Mouse (Mus musculus) layer of hippocampus, postnatal 25 days (tissue): ENCODE measurements around the gene Sowahb. TPM values are rescaled to one million over a fixed set of nuclear protein-coding genes. Genes with fewer than 3 reads are reported as not detected.

ENCODE experiments used
- DNase-seq, 2 experiments: peaks; one replicate each; pipeline ENCODE4 v3.0.0; 2022; ENCODE audit warnings: mixed read lengths in 2 of 2, low spot score in 1 of 2; ENCODE audit errors: extremely low spot score in 1 of 2
- total RNA-seq, 2 experiments: library from RNA; stranded (reverse); gene quantifications; 2 replicates each; pipeline ENCODE4 v1.2.3; 2021

Gene Sowahb
- total RNA-seq, 2 experiments from 2014 or later: 1.4 to 2.1 TPM

- DNase-seq: no peak
These were observed 36.6 kb downstream of the Sowahb start for GRCm38 (mm10) chr5:93008256-93008655.

- no peak for DNase-seq
These were observed 38.9 kb downstream of the Sowahb start for GRCm38 (mm10) chr5:93005815-93006341.

GRCm38 (mm10) chr5:93005229-93005814 is 39.5 kb downstream of the Sowahb start:
- DNase-seq: no peak

- no peak for DNase-seq
These were observed 42.2 kb downstream of the Sowahb start for GRCm38 (mm10) chr5:93002615-93003014.

- no peak for DNase-seq
These were observed 43.8 kb downstream of the Sowahb start for GRCm38 (mm10) chr5:93000774-93001757.

GRCm38 (mm10) chr5:93000060-93000459 is 44.8 kb downstream of the Sowahb start:
- DNase-seq: no peak

GRCm38 (mm10) chr5:92998494-92999016 is 46.3 kb downstream of the Sowahb start:
- no peak for DNase-seq

- no peak for DNase-seq
These were observed 47.2 kb downstream of the Sowahb start for GRCm38 (mm10) chr5:92997428-92998120.

GRCm38 (mm10) chr5:92994861-92995260 is 50.0 kb downstream of the Sowahb start:
- no peak for DNase-seq

- DNase-seq: no peak
These were observed 50.5 kb downstream of the Sowahb start for GRCm38 (mm10) chr5:92994309-92994708.

GRCm38 (mm10) chr5:92992106-92992505 is 52.7 kb downstream of the Sowahb start:
- no peak for DNase-seq

Other genes with a start within 250 kb of the Sowahb start
- 100 to 1,000 TPM in 1 of 2 experiments, 10 to 100 TPM in 1; 98.9 to 113 TPM for gene Sept11, start 48.4 kb upstream of the Sowahb start, total RNA-seq
- 100 to 1,000 TPM; 271 to 283 TPM for gene Ccni, start 161.5 kb upstream of the Sowahb start, total RNA-seq
- gene 2010109A12Rik, start 161.5 kb upstream of the Sowahb start, total RNA-seq: 1 to 10 TPM in 1 of 2 experiments, under 1 TPM in 1; 0.49 to 2.6 TPM
- 10 to 100 TPM; 49.1 to 58.5 TPM for gene Ccng2, start 222.2 kb upstream of the Sowahb start, total RNA-seq